Mouse (Mus musculus): Measurements from ENCODE around the gene Aqp7.

The Aqp7 gene

GRCm38 (mm10) chr4:41000842-41001639, 46.9 kb downstream of the Aqp7 start:
- no peak for DNase-seq (ENCODE audit: low read depth, low spot score)

- no peak for DNase-seq (ENCODE audit: low read depth, low spot score)
Measured at GRCm38 (mm10) chr4:41000271-41000670, 47.7 kb downstream of the Aqp7 start.

- no peak for DNase-seq (ENCODE audit: low read depth, low spot score)
Measured at GRCm38 (mm10) chr4:40997916-40998315, 50.0 kb downstream of the Aqp7 start.

- no peak for DNase-seq (ENCODE audit: low read depth, low spot score)
Measured at GRCm38 (mm10) chr4:40996302-40996701, 51.6 kb downstream of the Aqp7 start.

- DNase-seq (ENCODE audit: low read depth, low spot score) = no peak
Measured at GRCm38 (mm10) chr4:40989633-40990032, 58.3 kb downstream of the Aqp7 start.

- DNase-seq (ENCODE audit: low read depth, low spot score) = no peak
Measured at GRCm38 (mm10) chr4:40983686-40984085, 64.3 kb downstream of the Aqp7 start.
